Mouse (Mus musculus) C2C12 (cell line): ENCODE results near the gene Daam1.

Source experiments
- CTCF ChIP-seq: IDR thresholded peaks from one replicate; pipeline ENCODE4 v1.5.1; 2011; ENCODE audit not compliant: control insufficient read depth, insufficient read depth, insufficient read length
- MAX ChIP-seq: IDR thresholded peaks from one replicate; pipeline ENCODE4 v1.6.1; 2011; ENCODE audit warnings: mild to moderate bottlenecking, control low read depth
- MYOD1 ChIP-seq: IDR thresholded peaks from one replicate; pipeline ENCODE4 v1.6.1; 2011; ENCODE audit warnings: low read depth; ENCODE audit not compliant: control insufficient read depth, insufficient read length

DNA sequence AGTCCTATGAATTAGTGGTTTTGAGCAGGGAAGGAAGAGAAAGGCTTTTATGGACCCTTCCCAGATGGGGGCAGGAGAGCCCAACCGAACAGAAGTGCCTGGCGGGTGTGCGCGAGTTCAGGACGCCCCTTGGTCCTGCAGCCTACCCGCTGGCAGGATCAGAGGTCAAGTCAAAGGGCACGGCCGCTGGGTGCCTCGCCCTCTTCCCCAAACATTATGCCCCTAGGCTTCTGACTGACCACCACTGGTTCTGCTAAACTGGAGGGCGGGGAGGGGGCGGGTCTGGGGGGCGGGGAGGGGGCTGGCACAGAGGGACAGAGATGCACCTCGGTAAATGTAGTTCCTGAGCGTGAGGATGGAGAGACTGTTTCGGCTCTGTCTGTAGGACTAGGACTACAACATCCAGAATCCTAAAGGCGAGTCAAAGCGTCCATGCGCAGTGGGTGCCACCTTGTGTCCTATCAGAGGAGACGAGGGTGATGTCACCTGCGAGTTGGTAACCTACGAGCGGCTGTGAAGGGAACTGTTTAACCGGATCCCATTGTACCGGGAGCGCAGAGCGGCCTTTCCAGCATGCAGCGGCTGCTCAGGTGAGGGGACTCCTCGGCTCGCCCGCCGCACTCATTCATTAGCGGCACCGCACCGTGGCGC is at the start of gene Daam1:
- TF ChIP-seq CTCF: no peak
- no peak for TF ChIP-seq MAX
- TF ChIP-seq MYOD1: no peak
